Comparison of ENCODE assay signal across 26 mouse cellular contexts in the genomic region with DNA sequence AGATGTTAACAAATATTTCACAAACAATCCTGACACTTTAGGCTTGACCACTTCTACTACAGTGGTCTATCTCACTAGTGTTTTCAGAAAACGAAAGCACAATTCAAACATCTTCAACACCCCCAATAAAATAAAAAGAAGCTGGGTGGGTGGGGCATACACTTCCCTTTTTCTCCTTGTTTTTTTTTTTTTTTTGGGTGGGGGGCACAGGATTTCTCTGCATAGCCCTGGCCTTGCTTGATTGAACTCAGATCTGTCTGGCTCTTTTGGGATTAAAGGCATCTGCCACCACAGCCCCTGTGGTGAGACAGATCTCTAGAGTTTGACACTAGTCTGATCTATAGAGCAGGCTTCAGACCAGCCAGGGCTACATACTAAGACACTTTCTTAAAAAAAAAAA.
"Had no signal": no experiment of that assay in that cellular context is flagged by ENCODE, and none has a peak within 500 bp of the region (broad histone marks: within the 10 kb centered on the region; RNA-seq: fewer than 3 reads in every experiment).

No protein-coding gene starts in this region.

- H3K4me3 ChIP-seq: heart, adult 2 months; heart, embryonic 13.5 days; heart, embryonic 15.5 days; intestine, embryonic 15.5 days; kidney, embryonic 15.5 days; layer of hippocampus, adult 2 months; left cerebral cortex, adult 2 months; limb, embryonic 13.5 days; limb, embryonic 15.5 days; liver, embryonic 12.5 days had no signal

- H3K4me1 ChIP-seq: intestine, embryonic 15.5 days; kidney, embryonic 15.5 days; limb, embryonic 13.5 days; limb, embryonic 15.5 days had no signal

- H3K9me3 ChIP-seq: heart, embryonic 13.5 days; heart, embryonic 15.5 days; intestine, embryonic 15.5 days; kidney, embryonic 15.5 days; limb, embryonic 13.5 days; limb, embryonic 15.5 days; liver, embryonic 12.5 days had no signal

- H3K9ac ChIP-seq: heart, embryonic 13.5 days; heart, embryonic 15.5 days; hindbrain, embryonic 14.5 days; intestine, embryonic 15.5 days; kidney, embryonic 15.5 days; limb, embryonic 13.5 days; limb, embryonic 15.5 days; liver, embryonic 12.5 days; liver, embryonic 14.5 days had no signal

- H3K27ac ChIP-seq: heart, adult 2 months; heart, embryonic 13.5 days; heart, embryonic 15.5 days; hindbrain, embryonic 14.5 days; intestine, embryonic 15.5 days; kidney, embryonic 15.5 days; kidney, postnatal 0 days; layer of hippocampus, adult 2 months; left cerebral cortex, adult 2 months; limb, embryonic 13.5 days; limb, embryonic 15.5 days; liver, embryonic 12.5 days; liver, embryonic 14.5 days had no signal

- DNase-seq: gastrocnemius, postnatal 14 days; gastrocnemius, postnatal 36 days; heart, adult 2 months; heart, postnatal 14 days; heart, postnatal 36 days; kidney, adult 2 months; kidney, adult 9 months; kidney, postnatal 14 days; kidney, postnatal 36 days; left cerebral cortex, postnatal 4 days had no signal

- H3K36me3 ChIP-seq: heart, embryonic 15.5 days; intestine, embryonic 15.5 days had no signal

- ATAC-seq: hindbrain, embryonic 16.5 days; inflammation-experienced regulatory T-cells, adult 6 months; intestine, embryonic 15.5 days; intestine, postnatal 0 days; liver, embryonic 12.5 days had no signal

- H3K27me3 ChIP-seq: heart, embryonic 13.5 days; heart, embryonic 15.5 days; intestine, embryonic 15.5 days; kidney, embryonic 15.5 days; limb, embryonic 13.5 days; limb, embryonic 15.5 days; liver, embryonic 12.5 days had no signal

- H3K4me2 ChIP-seq: heart, embryonic 11.5 days; heart, embryonic 13.5 days; heart, embryonic 15.5 days; hindbrain, embryonic 14.5 days; intestine, embryonic 15.5 days; kidney, embryonic 15.5 days; limb, embryonic 13.5 days; limb, embryonic 15.5 days; liver, embryonic 12.5 days had no signal
